Mouse (Mus musculus) MEL (cell line): Measurements from ENCODE around the gene Syce3.

Experiments
- CHD1 ChIP-seq: IDR thresholded peaks from 2 replicates; pipeline ENCODE4 v1.6.1; 2012; ENCODE audit warnings: low read depth, mild to moderate bottlenecking, inconsistent platforms, low read length, improper control_type of control experiment
- CTCF ChIP-seq, 3 experiments: IDR thresholded peaks in 2 of 3; conservative IDR thresholded peaks in 1 of 3; 2 replicates each; pipeline ENCODE4 v1.5.1; 2011 to 2012; ENCODE audit warnings: low read length in 3 of 3, low read depth in 2 of 3, mild to moderate bottlenecking in 2 of 3, improper control_type of control experiment in 1 of 3, inconsistent platforms in 1 of 3, mixed read lengths in 1 of 3, moderate library complexity in 1 of 3; ENCODE audit not compliant: control insufficient read depth in 1 of 3, insufficient read depth in 1 of 3, poor library complexity in 1 of 3, severe bottlenecking in 1 of 3
- E2F4 ChIP-seq: IDR thresholded peaks from 2 replicates; pipeline ENCODE4 v1.6.1; 2011; ENCODE audit warnings: low read depth, low read length, improper control_type of control experiment, borderline replicate concordance
- JUND ChIP-seq: IDR thresholded peaks from 2 replicates; pipeline ENCODE4 v1.6.1; 2011; ENCODE audit warnings: low read depth, mild to moderate bottlenecking, improper control_type of control experiment, low read length
- KAT2A ChIP-seq: conservative IDR thresholded peaks from 2 replicates; pipeline ENCODE4 v1.6.1; 2012; ENCODE audit warnings: low read depth, low read length, improper control_type of control experiment, inconsistent platforms
- MAFK ChIP-seq: IDR thresholded peaks from 2 replicates; pipeline ENCODE4 v1.6.1; 2011; ENCODE audit warnings: low read depth, mild to moderate bottlenecking, low read length, improper control_type of control experiment, borderline replicate concordance
- POLR2A ChIP-seq, 2 experiments: IDR thresholded peaks; 2 replicates each; pipeline ENCODE4 v1.6.1; 2011 to 2012; ENCODE audit warnings: low read length in 2 of 2, mild to moderate bottlenecking in 2 of 2, control low read depth in 1 of 2, improper control_type of control experiment in 1 of 2, low read depth in 1 of 2, moderate library complexity in 1 of 2; ENCODE audit not compliant: control insufficient read depth in 1 of 2, insufficient read depth in 1 of 2, poor library complexity in 1 of 2
- POLR2AphosphoS5 ChIP-seq: IDR thresholded peaks from 2 replicates; pipeline ENCODE4 v1.6.1; 2012; ENCODE audit warnings: low read depth, borderline replicate concordance, mild to moderate bottlenecking, inconsistent platforms, low read length, moderate library complexity, mixed read lengths
- TBP ChIP-seq: IDR thresholded peaks from 2 replicates; pipeline ENCODE4 v1.8.0; 2011; ENCODE audit warnings: low read depth, low read length, improper control_type of control experiment
- TCF12 ChIP-seq: IDR thresholded peaks from 2 replicates; pipeline ENCODE4 v1.6.1; 2014; ENCODE audit warnings: low read depth, mild to moderate bottlenecking, inconsistent platforms, low read length, improper control_type of control experiment, moderate library complexity
- USF1 ChIP-seq: IDR thresholded peaks from 2 replicates; pipeline ENCODE4 v1.6.1; 2014; ENCODE audit warnings: low read depth, mild to moderate bottlenecking, inconsistent platforms, low read length, improper control_type of control experiment, moderate library complexity
- ZC3H11A ChIP-seq: IDR thresholded peaks from 2 replicates; pipeline ENCODE4 v1.6.1; 2012; ENCODE audit warnings: low read depth, mild to moderate bottlenecking, inconsistent platforms, low read length, improper control_type of control experiment

- no peak for TF ChIP-seq USF1
- TF ChIP-seq TCF12, result no peak
- TF ChIP-seq CTCF (IDR thresholded peaks at IDR 0.05 in 2 of 3, conservative IDR thresholded peaks at IDR 0.05 in 1 of 3; ENCODE audit: control insufficient read depth in 1 of 3, insufficient read depth in 1 of 3, low read depth in 2 of 3, low read length in 3 of 3, poor library complexity in 1 of 3, severe bottlenecking in 1 of 3), result no peak
- no peak for TF ChIP-seq E2F4
- TF ChIP-seq CHD1, result no peak
- TF ChIP-seq POLR2AphosphoS5, result no peak
- no peak for TF ChIP-seq POLR2A (IDR thresholded peaks at IDR 0.05; ENCODE audit: control insufficient read depth in 1 of 2, insufficient read depth in 1 of 2, low read depth in 1 of 2, low read length in 2 of 2, poor library complexity in 1 of 2)
- TF ChIP-seq KAT2A, result no peak
- no peak for TF ChIP-seq MAFK
- TF ChIP-seq ZC3H11A, result no peak
- no peak for TF ChIP-seq JUND
- TF ChIP-seq TBP, result no peak
These were observed 13.4 kb downstream of the Syce3 start for GRCm38 (mm10) chr15:89396883-89397282.
